Mouse (Mus musculus): Measurements from ENCODE around the gene Polr1b.

GRCm38 (mm10) chr2:129093926-129094724 is 6.7 kb upstream of the Polr1b start:
- TF ChIP-seq CTCF (IDR thresholded peaks at IDR 0.05; ENCODE audit: low read depth) (peak; percentile 35), EP300 (optimal IDR thresholded peaks at IDR 0.05) (no peak)

Measured in stomach, postnatal 0 days (tissue).